Mouse (Mus musculus) heart, embryonic 14.5 days (tissue): Measurements from ENCODE around the gene Fgd5. TPM values are rescaled to one million over a fixed set of nuclear protein-coding genes. Genes with fewer than 3 reads are reported as not detected.
A peak's percentile ranks its signal among the peaks of the same experiment; 100 is the strongest.

Source experiments
- ATAC-seq: fragments of 200-750 bp; cut with Nextera tagmentation; 2 replicates; pipeline ENCODE4 v1.8.0; 2017; ENCODE audit warnings: low read depth, moderate TSS enrichment; ENCODE audit not compliant: insufficient number of reproducible peaks, insufficient read depth, low FRiP score
- H3K27ac ChIP-seq, 2 experiments: fragments of 200-500 bp in 1 of 2; fragments of 300-500 bp in 1 of 2; sonication (generic) in 1 of 2; replicated peaks in 1 of 2; 2 replicates each; pipeline ENCODE4 v1.5.1; 2012 to 2014; ENCODE audit warnings: low read depth in 2 of 2, low read length in 2 of 2, control low read depth in 1 of 2, mild to moderate bottlenecking in 1 of 2, mixed read lengths in 1 of 2; ENCODE audit not compliant: control insufficient read depth in 1 of 2, insufficient read depth in 1 of 2
- H3K27me3 ChIP-seq: fragments of 300-500 bp; sonication (generic); 2 replicates; pipeline ENCODE4 v1.6.1; 2014; ENCODE audit warnings: mild to moderate bottlenecking, low read length, control low read depth; ENCODE audit not compliant: control insufficient read depth, insufficient read depth
- H3K36me3 ChIP-seq: fragments of 300-500 bp; sonication (generic); 2 replicates; pipeline ENCODE4 v1.6.1; 2014; ENCODE audit warnings: mild to moderate bottlenecking, control low read depth, low read length, mixed read lengths; ENCODE audit not compliant: control insufficient read depth, insufficient read depth
- H3K4me1 ChIP-seq, 2 experiments: fragments of 200-500 bp in 1 of 2; fragments of 300-500 bp in 1 of 2; sonication (generic) in 1 of 2; 2 replicates each; pipeline ENCODE4 v1.6.1; 2012 to 2014; ENCODE audit warnings: low read length in 2 of 2, control low read depth in 1 of 2, mixed read lengths in 1 of 2; ENCODE audit not compliant: control insufficient read depth in 2 of 2, insufficient read depth in 2 of 2
- H3K4me2 ChIP-seq: fragments of 300-500 bp; sonication (generic); 2 replicates; pipeline ENCODE4 v1.6.1; 2014; ENCODE audit warnings: mild to moderate bottlenecking, low read length
- H3K4me3 ChIP-seq, 2 experiments: fragments of 200-500 bp in 1 of 2; fragments of 300-500 bp in 1 of 2; sonication (generic) in 1 of 2; 2 replicates each; pipeline ENCODE4 v1.5.1; 2012 to 2014; ENCODE audit warnings: low read length in 2 of 2, mild to moderate bottlenecking in 2 of 2, control low read depth in 1 of 2, low read depth in 1 of 2, moderate library complexity in 1 of 2; ENCODE audit not compliant: control insufficient read depth in 1 of 2, insufficient read depth in 1 of 2
- H3K9ac ChIP-seq: fragments of 300-500 bp; sonication (generic); 2 replicates; pipeline ENCODE4 v1.6.1; 2014; ENCODE audit warnings: mild to moderate bottlenecking, low read length
- H3K9me3 ChIP-seq: fragments of 300-500 bp; sonication (generic); 2 replicates; pipeline ENCODE4 v1.6.1; 2016; ENCODE audit warnings: low read length, control low read depth; ENCODE audit not compliant: control insufficient read depth
- WGBS: fragments of 180-500 bp; shearing (Covaris S2); extraction: QIAGEN DNeasy Blood & Tissue Kit; methylation state at CpG from one replicate; pipeline ENCODE4 v1.1.7; 2014; 5-methylcytosine and 5-hydroxymethylcytosine counted together
- polyA plus RNA-seq: library from polyadenylated mRNA; unstranded; fragments of >200 nt; fragmentation: Nextera tagmentation; extraction: Ambion mirVana; gene quantifications from 2 replicates; pipeline ENCODE4 v1.2.1, GENCODE M21; 2014

Fgd5 gene
- polyA plus RNA-seq, 1 experiment from 2014 or later = 12.2 TPM

DNA sequence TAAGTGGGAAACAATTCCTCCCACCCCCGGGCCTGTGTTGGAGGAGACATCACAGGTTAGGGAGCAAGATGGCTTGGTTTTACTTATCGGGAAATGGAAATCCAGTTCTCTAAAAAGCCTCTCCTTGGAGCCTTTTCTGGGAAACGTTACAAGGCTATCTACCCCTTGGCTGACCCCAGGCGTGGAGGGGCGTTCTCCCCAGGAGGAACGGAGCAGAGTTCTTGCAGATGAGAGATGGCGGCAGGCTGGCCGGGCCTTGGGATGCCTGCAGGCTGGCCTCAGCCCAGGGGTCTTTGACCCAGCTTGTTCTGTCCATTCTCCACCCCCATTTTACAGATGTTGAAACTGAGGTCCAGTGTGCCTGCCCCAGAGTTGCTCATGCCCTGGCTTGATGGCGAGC is 42.4 kb downstream of the Fgd5 start:
- H3K4me3 ChIP-seq = no peak overlapping the region
- H3K9ac ChIP-seq = no peak overlapping the region
- no peaks in the 10 kb centered on the region; a peak in 1 of 4 replicates for H3K4me1 ChIP-seq
- no peak for ATAC-seq
- H3K27me3 ChIP-seq = no peaks in the 10 kb centered on the region
- H3K27ac ChIP-seq = no peak overlapping the region
- H3K4me2 ChIP-seq = no peak overlapping the region
- no peaks in the 10 kb centered on the region for H3K9me3 ChIP-seq
- WGBS = 77% methylated on average over 9 of the region's 9 CpGs
- no peaks in the 10 kb centered on the region for H3K36me3 ChIP-seq

DNA sequence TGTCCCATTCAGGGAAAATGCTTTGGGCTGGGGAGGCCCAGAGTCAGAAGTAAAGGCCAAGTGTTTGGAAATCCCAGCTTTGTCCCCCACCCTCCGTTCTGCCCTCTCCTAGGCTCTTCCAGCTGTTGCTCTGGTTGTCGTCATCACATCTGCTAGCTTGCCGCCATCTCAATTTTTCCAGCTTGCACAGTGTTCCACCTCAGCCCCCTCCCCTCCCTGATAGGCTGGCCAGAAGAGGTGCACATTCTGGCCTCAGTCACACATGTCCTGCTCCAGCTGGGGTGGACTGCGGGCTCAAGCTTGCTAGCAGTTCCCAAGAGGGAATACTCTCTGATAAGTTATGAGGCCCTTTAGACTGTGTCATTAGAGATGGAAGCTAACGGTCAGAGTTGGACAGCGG is 42.8 kb downstream of the Fgd5 start:
- no peak overlapping the region for H3K9ac ChIP-seq
- 0 out of 2 replicates have a peak, but pooled peaks have one; percentile 48 for ATAC-seq
- H3K36me3 ChIP-seq = no peaks in the 10 kb centered on the region
- 55% methylated on average over 6 of the region's 6 CpGs for WGBS
- no peaks in the 10 kb centered on the region for H3K27me3 ChIP-seq
- no peaks in the 10 kb centered on the region for H3K9me3 ChIP-seq
- no peak overlapping the region for H3K4me2 ChIP-seq
- H3K4me1 ChIP-seq = no peaks in the 10 kb centered on the region; a peak in 1 of 4 replicates
- H3K4me3 ChIP-seq = no peak overlapping the region
- 0 out of 4 replicates have a peak overlapping the region, but pooled peaks of 1 of the 2 experiments have one; percentile 6 for H3K27ac ChIP-seq

DNA sequence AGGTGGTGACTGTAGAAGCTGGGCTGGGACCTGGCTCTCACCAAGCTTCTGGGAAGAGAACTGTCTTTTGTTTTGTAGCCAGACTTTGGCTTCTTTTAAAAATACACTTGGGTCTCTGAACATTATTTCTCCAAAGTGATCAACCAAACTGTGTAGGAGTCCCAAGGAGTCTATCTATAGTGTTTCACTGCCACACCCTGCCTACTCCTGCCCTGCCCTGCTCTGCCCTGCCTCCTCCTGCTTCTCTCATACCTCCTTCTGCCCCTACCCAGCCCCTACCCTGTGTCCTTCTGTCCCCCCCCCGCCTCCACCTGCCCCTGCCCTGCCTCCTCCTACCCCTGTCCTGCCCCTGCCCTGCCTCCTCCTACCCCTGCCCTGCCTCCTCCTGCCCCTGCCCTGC is 46.6 kb downstream of the Fgd5 start:
- Histone ChIP-seq H3K4me2 (no peak overlapping the region), H3K4me3 (no peak overlapping the region), H3K27ac (no peak overlapping the region), H3K4me1 (no peaks in the 10 kb centered on the region; a peak in 1 of 4 replicates), H3K9ac (no peak overlapping the region), H3K9me3 (no peaks in the 10 kb centered on the region), H3K27me3 (no peaks in the 10 kb centered on the region), H3K36me3 (no peaks in the 10 kb centered on the region)
- 75% methylated on average over 1 of the region's 1 CpGs for WGBS
- no peak for ATAC-seq

DNA sequence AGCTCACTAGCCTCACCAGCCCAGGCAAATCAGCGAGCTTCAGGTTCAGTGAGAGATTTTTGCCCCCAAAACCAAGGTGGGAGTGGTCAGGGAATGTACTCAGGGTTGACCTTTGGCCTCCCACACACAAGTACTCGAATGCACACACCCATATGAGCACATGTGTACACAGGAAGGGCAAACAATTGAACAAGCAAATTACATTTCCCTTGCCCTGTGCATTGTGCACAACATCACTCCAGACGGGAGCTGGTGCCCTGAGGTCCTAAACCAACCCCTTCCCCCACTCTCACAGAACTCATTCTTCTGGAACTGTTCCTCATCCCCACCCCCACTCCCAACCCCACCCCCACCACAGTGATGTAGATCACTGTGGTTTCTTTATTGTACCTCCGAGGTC is 48.7 kb downstream of the Fgd5 start:
- Histone ChIP-seq H3K4me2 (no peak overlapping the region), H3K4me3 (no peak overlapping the region), H3K4me1 (no peaks in the 10 kb centered on the region; a peak in 1 of 4 replicates), H3K36me3 (no peaks in the 10 kb centered on the region), H3K27ac (no peak overlapping the region), H3K9ac (no peak overlapping the region), H3K27me3 (no peaks in the 10 kb centered on the region), H3K9me3 (no peaks in the 10 kb centered on the region)
- WGBS = 76% methylated on average over 4 of the region's 4 CpGs
- no peak for ATAC-seq

DNA sequence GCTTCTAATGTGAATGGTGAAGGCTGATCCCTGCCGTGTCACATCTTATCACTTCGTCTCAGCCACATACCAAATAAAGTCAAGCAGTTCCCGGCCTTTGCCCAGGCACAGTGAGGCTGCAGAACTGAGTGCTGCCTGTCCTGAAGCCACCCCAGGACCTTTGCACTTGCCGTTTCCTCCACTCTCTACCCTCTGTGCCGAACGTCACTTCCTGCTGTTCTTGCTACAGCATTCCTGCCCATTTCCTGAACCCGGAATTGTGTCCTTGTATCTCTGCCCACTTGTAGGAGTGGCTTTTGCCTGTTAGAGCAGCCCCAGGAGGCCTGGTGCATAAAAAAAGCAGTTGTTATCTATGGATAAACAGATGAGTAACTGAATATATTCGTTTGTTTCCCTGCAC is 52.0 kb downstream of the Fgd5 start:
- H3K9ac ChIP-seq = no peak overlapping the region
- peaks cover 0 to 6% of the 10 kb centered on the region in 2 experiments; a peak in 2 of 4 replicates for H3K4me1 ChIP-seq
- no peak overlapping the region for H3K4me2 ChIP-seq
- H3K27me3 ChIP-seq = no peaks in the 10 kb centered on the region
- ATAC-seq = no peak
- no peaks in the 10 kb centered on the region for H3K36me3 ChIP-seq
- WGBS = 34% methylated on average over 8 of the region's 8 CpGs
- no peak overlapping the region for H3K27ac ChIP-seq
- H3K9me3 ChIP-seq = no peaks in the 10 kb centered on the region
- no peak overlapping the region for H3K4me3 ChIP-seq

DNA sequence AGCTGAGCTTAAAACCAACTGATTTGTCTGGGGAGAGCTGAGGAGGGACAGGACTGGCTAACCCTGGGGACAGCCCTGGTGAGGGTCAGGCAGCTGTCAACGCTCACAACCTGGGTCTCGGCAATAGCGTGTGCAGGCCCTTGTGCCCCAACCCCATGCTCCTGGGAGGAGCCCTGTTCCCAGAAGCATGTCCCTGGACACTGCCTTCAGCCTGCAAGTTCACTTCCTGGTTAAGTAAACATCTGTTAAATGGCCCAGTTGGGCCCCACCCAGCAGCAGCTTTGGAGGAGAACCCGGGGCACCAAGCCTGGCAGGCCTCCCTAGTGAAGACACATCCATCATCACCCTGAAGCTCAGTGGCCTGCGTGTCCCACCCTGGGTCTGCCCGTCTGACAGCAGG is 56.0 kb downstream of the Fgd5 start:
- Histone ChIP-seq H3K4me3 (no peak overlapping the region), H3K9me3 (no peaks in the 10 kb centered on the region), H3K27me3 (0 out of 2 replicates have a peak, but pooled peaks cover 4% of the 10 kb centered on the region), H3K36me3 (no peaks in the 10 kb centered on the region), H3K9ac (no peak overlapping the region), H3K27ac (no peak overlapping the region), H3K4me1 (peaks cover 7% of the 10 kb centered on the region in 2 experiments; a peak in 2 of 4 replicates), H3K4me2 (no peak overlapping the region)
- ATAC-seq = no peak
- 31% methylated on average over 6 of the region's 6 CpGs for WGBS

DNA sequence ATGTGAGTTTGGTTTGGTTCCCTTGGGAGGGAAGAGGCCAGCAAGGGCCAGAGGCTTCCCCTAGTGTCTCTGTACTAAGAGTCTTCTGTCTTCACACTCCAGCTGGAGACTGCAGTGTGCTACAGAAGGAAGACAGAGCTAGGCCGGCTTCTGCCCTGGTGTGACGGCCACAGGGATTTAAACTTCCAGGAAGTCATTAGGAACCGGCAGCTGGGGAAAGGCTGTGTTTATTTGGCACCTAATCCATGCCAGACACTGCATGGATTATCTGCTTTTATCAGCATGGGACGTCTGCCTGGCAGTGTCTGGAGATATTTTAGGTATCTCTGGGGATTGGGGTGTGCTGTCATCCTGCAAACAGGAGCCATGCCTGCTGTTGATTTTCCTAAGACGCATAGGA is 57.7 kb downstream of the Fgd5 start:
- Histone ChIP-seq H3K9me3 (no peaks in the 10 kb centered on the region), H3K4me3 (no peak overlapping the region), H3K4me1 (peaks cover 8 to 10% of the 10 kb centered on the region in 2 experiments; a peak in 2 of 4 replicates), H3K9ac (no peak overlapping the region), H3K36me3 (no peaks in the 10 kb centered on the region), H3K27me3 (0 out of 2 replicates have a peak, but pooled peaks cover 4% of the 10 kb centered on the region), H3K4me2 (no peak overlapping the region), H3K27ac (no peak overlapping the region)
- ATAC-seq = no peak
- 16% methylated on average over 5 of the region's 5 CpGs for WGBS

DNA sequence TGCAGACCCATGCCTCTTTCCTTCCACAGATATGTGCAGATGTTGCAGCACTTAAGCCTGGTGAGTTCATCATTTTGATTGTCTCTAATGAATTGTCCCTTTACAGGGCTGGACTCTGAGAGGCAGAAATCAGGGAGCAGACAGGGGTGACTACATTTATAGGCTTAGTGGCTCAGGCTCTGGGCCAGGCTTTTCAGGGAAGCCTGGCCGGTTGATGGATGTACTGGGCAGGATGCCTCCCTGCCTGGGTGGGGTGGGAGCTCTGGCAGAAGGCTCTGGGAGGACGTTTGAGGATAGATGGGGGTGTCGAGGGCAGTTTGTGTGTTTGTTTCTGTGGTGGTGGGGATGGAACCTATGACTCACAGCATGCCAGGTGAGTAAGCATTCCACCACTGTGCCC is 59.5 kb downstream of the Fgd5 start:
- 49% methylated on average over 3 of the region's 3 CpGs for WGBS
- H3K27ac ChIP-seq = no peak overlapping the region
- peaks cover 14 to 22% of the 10 kb centered on the region in 2 experiments; a peak in 2 of 4 replicates for H3K4me1 ChIP-seq
- H3K4me2 ChIP-seq = no peak overlapping the region
- no peaks in the 10 kb centered on the region for H3K9me3 ChIP-seq
- no peak overlapping the region for H3K4me3 ChIP-seq
- 0 out of 2 replicates have a peak, but pooled peaks cover 4% of the 10 kb centered on the region for H3K27me3 ChIP-seq
- no peak overlapping the region for H3K9ac ChIP-seq
- ATAC-seq = no peak
- H3K36me3 ChIP-seq = no peaks in the 10 kb centered on the region
